Mouse (Mus musculus) hindlimb bud, embryonic 11.5 days (tissue): ENCODE results near the gene Prkd1.

Experiments used
- DNase-seq: peaks from one replicate; pipeline ENCODE4 v3.0.0-alpha.2; 2012; ENCODE audit warnings: low read depth, low spot score; ENCODE audit errors: extremely low spot score

Gene Prkd1

DNA sequence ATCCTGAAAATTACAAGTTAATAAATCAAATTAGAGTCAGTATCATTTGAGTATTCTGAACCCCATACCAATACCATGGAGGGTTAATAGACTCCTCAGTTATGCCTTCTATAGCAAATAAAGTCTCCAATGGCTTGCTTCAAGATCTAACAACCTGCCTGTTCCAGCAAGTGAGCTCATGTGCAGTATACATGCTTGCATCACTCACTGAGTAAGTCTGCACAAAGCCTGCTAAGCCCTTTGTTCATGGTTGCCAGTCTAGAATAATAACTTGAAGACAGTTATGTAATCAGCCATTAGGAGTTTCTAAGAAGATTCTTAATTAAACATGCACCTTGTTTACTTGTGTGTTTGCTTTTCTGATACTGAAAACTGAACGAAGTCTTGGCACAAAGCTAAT lies 88.4 kb downstream of the Prkd1 start:
- no peak for DNase-seq

DNA sequence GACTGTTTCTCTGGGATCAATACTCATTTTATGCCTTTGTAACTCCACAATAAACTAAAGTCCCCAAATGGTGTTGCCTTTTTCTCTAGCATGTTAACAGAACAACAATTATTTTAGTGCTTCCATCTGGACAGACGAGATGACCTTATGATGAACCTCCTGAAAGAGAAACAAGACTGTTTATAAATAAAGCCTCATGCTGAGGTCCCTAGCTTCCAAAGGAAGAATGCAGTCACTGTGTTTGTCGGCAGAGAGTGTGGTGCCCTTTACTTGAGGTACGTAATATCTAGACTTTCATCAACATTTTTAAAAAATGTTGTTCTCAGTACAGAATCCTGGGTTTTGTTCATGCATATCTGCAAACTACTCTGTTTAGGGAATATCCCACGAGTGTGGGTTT lies 90.7 kb downstream of the Prkd1 start:
- no peak for DNase-seq

DNA sequence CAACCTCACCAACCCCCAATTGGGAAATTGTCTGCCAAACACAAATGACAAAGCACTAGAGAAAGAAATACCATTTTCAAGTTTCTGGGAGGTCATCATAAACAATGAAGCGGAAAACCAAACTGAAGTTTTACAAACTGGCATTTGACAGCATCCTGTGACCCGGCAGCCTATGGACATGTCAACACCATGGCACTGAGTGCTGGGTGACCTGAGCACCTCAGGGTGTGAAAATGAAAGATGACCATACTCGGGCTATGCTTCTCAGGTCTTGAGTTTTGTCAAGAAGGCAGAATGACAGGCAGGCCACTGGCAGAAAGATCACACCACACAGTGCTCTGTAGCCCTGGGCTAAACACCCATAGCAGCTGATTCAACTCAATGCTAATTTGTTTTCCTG lies 94.7 kb downstream of the Prkd1 start:
- DNase-seq: no peak

- DNase-seq: no peak
Observed at GRCm38 (mm10) chr12:50549860-50550555, 98.9 kb downstream of the Prkd1 start.

- DNase-seq: no peak
Observed at GRCm38 (mm10) chr12:50546394-50546793, 102.5 kb downstream of the Prkd1 start.

- DNase-seq: no peak
Observed at GRCm38 (mm10) chr12:50545610-50545919, 103.3 kb downstream of the Prkd1 start.

- no peak for DNase-seq
Observed at GRCm38 (mm10) chr12:50544855-50545609, 103.9 kb downstream of the Prkd1 start.

GRCm38 (mm10) chr12:50540793-50541192 lies 108.1 kb downstream of the Prkd1 start:
- DNase-seq: no peak

- no peak for DNase-seq
Observed at GRCm38 (mm10) chr12:50538296-50538965, 110.5 kb downstream of the Prkd1 start.

- no peak for DNase-seq
Observed at GRCm38 (mm10) chr12:50537761-50538160, 111.1 kb downstream of the Prkd1 start.

DNA sequence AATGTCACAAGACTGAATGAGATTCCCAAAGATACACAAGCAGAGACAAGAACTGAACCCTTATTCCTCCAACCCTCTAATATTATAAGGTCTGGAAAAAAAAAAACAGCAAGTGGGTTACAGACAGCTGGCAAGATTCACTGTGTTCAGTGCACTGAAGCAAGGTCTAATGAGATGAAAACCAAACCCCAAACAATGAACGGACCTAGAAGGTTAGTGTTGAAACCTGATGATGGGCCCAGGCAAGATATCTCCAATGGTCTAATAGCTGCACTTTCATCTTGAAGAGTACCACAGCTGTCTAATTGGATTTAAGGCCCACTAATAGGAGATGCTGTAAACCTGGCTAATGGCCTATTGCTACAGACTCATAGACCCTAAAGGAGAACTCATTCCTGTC lies 111.9 kb downstream of the Prkd1 start:
- DNase-seq: no peak

DNA sequence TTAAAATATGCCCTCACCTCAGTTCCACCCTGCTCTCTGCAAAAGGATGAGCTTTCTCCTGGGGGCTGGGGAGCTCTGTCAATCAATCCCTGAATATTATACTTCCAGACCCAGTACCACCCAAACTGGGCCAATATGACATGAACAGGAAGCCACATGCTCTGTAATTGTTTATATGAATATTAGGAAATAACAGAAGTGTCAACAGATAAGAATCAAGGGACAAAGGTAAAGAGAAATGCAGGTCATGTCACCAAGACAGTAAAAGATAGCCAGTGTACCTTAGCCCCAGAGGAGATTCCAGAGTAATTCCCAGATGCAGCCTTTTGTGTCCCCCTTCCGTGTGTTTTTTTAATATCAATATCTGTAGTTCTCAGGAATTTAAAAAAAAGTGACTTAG lies 120.3 kb downstream of the Prkd1 start:
- DNase-seq: no peak

GRCm38 (mm10) chr12:50524061-50524460 lies 124.8 kb downstream of the Prkd1 start:
- no peak for DNase-seq

- no peak for DNase-seq
Observed at GRCm38 (mm10) chr12:50514526-50514925, 134.4 kb downstream of the Prkd1 start.

DNA sequence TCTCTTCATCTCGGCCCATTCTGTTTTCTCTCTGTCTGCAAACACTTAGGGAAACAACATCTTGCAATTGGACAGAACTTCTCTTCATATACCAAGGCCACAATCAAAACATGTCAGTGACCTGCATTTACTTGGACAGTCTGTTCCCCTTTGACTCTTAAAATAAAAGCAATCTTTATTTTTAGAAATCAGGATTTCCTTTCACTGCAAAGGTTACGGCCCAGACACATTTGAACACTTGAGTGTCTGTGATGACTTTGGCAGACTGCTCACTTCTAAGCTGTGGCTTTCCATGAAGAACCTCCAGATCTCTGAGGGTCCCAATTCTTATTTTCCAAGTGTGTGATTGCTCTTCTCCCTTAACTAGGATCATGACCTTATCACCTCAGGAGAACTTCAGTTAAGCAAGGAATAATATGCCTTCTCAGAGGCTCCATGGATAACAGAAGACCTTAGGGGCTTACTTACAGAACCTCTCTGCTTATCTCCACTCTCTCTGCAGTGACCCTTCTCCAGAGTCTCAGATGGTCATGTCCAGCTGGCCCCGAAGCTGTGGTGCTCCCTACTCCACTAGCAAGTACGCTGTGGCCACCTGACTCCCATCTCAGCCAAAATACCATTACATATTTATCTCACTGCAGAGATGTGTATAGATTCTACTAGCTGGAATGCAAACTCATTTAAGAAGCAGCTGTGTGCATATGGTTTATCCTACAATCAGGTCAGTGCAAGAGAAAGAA lies 137.2 kb downstream of the Prkd1 start:
- DNase-seq: no peak

GRCm38 (mm10) chr12:50508762-50509161 lies 140.1 kb downstream of the Prkd1 start:
- DNase-seq: no peak

DNA sequence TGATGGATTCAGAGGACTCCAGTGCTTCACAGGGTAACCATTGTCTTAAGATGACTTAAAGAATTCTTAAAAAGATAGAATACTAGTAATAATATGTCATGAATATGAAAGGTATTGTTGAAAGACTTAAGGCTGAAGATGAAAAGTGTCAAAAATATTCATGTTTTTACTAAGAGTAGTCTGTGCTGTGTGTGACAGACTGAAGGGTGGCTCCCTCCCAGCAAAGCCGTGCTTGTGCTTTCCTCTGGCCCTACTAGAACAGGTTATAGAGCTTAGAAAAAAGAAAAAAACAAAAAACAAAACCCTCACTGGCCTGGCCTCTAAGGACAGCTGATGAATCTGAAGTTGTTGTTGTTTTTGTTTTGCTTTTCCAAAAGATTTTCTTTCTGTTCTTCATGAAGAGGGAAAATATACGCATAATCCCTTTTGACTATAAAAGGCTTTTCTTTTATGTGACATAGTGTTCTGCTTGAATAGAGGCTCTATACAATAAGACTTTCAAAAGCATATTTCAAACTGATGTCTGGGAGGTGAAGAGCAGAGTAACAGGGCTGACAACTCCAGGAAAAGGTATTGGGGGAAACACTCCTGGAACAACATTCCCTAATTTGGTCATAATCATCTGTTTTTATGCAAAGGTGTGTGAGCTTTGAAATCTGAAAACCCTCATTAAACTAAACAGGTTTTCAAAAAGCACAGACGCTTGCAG lies 148.9 kb downstream of the Prkd1 start:
- no peak for DNase-seq

GRCm38 (mm10) chr12:50496006-50496405 lies 152.9 kb downstream of the Prkd1 start:
- no peak for DNase-seq

- DNase-seq: no peak
Observed at GRCm38 (mm10) chr12:50479784-50480183, 169.1 kb downstream of the Prkd1 start.

GRCm38 (mm10) chr12:50457151-50457550 lies 191.7 kb downstream of the Prkd1 start:
- DNase-seq: no peak

DNA sequence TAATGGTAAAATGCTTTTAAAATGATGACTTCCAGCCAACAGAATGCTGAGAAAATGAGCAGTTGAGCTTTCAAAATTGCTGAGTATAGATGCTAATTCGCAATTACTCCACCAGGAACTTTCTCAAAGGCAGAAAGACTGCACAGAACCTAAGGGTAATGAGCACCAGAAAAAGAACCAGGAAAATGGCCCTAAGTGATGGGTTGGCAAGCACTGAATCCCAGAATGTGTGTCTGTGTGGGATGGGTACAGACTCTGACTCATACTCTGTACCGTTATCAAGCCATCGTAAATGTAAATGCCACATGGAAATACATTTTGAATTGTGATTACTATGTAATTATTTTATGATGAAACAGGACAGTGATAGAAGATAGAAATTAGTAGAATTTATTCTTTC lies 197.1 kb downstream of the Prkd1 start:
- no peak for DNase-seq
